Mouse (Mus musculus): ENCODE results near the gene Tma7. TPM values are rescaled to one million over a fixed set of nuclear protein-coding genes. Genes with fewer than 3 reads are reported as not detected.
A peak's percentile ranks its signal among the peaks of the same experiment; 100 is the strongest.

Tma7 gene
- total and polyA plus RNA-seq, 3 experiments: 366 to 400 TPM; not detected in 1

DNA sequence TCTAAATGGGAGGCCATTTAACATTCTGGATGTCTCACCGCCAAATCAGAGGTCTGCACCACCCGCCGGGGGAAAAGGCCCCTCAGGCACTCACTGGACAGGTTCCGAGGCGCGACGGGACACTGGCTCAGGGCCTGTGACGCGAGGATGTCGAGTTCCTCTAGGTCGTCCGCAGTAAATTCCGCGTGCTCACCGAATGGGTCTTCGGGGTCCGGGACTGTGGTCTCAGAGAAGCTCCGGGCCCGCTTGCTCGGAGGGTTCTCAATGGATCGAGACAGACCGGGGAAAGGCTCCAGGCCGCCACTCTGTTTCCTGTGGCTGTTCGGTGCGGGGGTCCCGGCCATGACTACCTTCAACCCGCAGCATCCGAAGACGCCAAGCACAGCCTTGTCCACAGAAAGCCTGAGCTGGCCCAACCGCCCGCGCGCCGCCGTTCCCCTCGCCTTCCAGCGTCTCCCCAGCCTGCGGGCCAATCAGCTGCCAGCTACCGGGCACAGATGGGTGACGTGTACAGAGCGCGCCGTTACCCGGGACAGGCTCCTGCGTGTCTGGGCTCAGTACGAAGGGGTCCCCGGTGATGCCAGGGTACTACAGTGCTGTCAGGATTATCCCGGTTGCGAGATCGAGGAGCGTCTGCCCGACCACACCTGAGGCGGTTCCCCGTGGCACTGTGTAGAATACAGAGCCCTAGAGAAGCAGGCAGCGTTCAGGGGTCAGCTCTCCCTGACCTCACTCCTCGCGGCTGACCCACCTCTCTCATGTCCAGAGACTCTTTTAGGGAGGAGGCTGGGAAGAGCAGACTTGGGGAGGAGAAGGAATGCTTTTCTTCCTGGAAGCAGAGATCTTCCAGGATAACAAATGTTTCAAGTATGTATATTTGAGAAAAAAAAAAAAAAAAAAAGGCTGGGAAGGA, 8.5 kb downstream of the Tma7 start, which contains the start of gene Atrip:
Gene Atrip (minus strand): TSS at position 464 of the 913 bp plus-strand sequence.
- Histone ChIP-seq H3K4me3 (ENCODE audit: control insufficient read depth in 1 of 2, insufficient read depth in 1 of 2, low read depth in 2 of 2, low read length in 2 of 2) (peak within 1 kb of the TSS; percentile 69 to 82), H3K36me3 (ENCODE audit: control insufficient read depth in 1 of 2, insufficient read depth in 2 of 2, low read length in 2 of 2) (peaks cover 6 to 15% of the 10 kb centered on the region in 2 experiments)
- DNase-seq (ENCODE audit: low read depth, low spot score): peak; percentile 93

GRCm38 (mm10) chr9:109068095-109068735, 14.2 kb downstream of the Tma7 start:
- no peaks in the 10 kb centered on the region for H3K27me3 ChIP-seq (ENCODE audit: control insufficient read depth in 1 of 2, insufficient read depth in 2 of 2, low read length in 2 of 2)
- no peak for DNase-seq (ENCODE audit: low read depth, low spot score)
- H3K4me1 ChIP-seq (ENCODE audit: control insufficient read depth in 1 of 2, insufficient read depth in 2 of 2, low read length in 2 of 2): peaks cover 0 to 6% of the 10 kb centered on the region in 2 experiments; a peak in 1 of 4 replicates
- no peak overlapping the region for H3K27ac ChIP-seq (ENCODE audit: control insufficient read depth, low read depth, low read length)
- TF ChIP-seq RCOR1 (IDR thresholded peaks at IDR 0.05; ENCODE audit: low read depth, low read length) (no peak), RAD21 (IDR thresholded peaks at IDR 0.05; ENCODE audit: low read depth, low read length) (peak; percentile 4), CTCF (IDR thresholded peaks at IDR 0.05 in 2 of 3, conservative IDR thresholded peaks at IDR 0.05 in 1 of 3; ENCODE audit: control insufficient read depth in 1 of 3, insufficient read depth in 1 of 3, low read depth in 2 of 3, low read length in 3 of 3, poor library complexity in 1 of 3, severe bottlenecking in 1 of 3) (peak in 1 of 3 experiments; percentile 28; a peak in 3 of 6 replicates), SMC3 (IDR thresholded peaks at IDR 0.05; ENCODE audit: low read depth, low read length) (peak; percentile 33; the same call in 1 of the 2 replicates), CHD1 (IDR thresholded peaks at IDR 0.05; ENCODE audit: low read depth, low read length) (no peak)
- H3K9me3 ChIP-seq (replicated peaks; ENCODE audit: insufficient read depth, low read length): no peaks in the 10 kb centered on the region
- H3K36me3 ChIP-seq (ENCODE audit: control insufficient read depth in 1 of 2, insufficient read depth in 2 of 2, low read length in 2 of 2): peaks cover 7 to 8% of the 10 kb centered on the region in 2 experiments
- H3K79me2 ChIP-seq (ENCODE audit: control insufficient read depth, insufficient read depth, low read length, poor library complexity): peaks cover 10% of the 10 kb centered on the region
- no peak overlapping the region for H3K9ac ChIP-seq (ENCODE audit: control insufficient read depth, low read depth, low read length, poor library complexity, severe bottlenecking)
- no peak overlapping the region for H3K4me3 ChIP-seq (ENCODE audit: control insufficient read depth in 1 of 2, insufficient read depth in 1 of 2, low read depth in 2 of 2, low read length in 2 of 2)

More for the DNA sequence above, 8.5 kb downstream of the Tma7 start, which contains the start of gene Atrip:
- peak; percentile 79 for TF ChIP-seq ZMIZ1 (IDR thresholded peaks at IDR 0.05; ENCODE audit: low read depth, low read length)
- TF ChIP-seq MYC (IDR thresholded peaks at IDR 0.05; ENCODE audit: low read depth, low read length): peak; percentile 59; the same call in 1 of the 2 replicates
- TF ChIP-seq USF1 (IDR thresholded peaks at IDR 0.05; ENCODE audit: low read depth, low read length): no peak
- no peak for TF ChIP-seq GABPA (IDR thresholded peaks at IDR 0.05; ENCODE audit: low read depth, low read length)
- no peak for TF ChIP-seq BHLHE40 (IDR thresholded peaks at IDR 0.05; ENCODE audit: borderline replicate concordance, low read depth, low read length)
- TF ChIP-seq MXI1 (IDR thresholded peaks at IDR 0.05; ENCODE audit: low read depth, low read length): peak; percentile 89
- no peak for TF ChIP-seq EP300 (IDR thresholded peaks at IDR 0.05; ENCODE audit: low read depth in 1 of 2, low read length in 2 of 2)
- TF ChIP-seq NRF1 (IDR thresholded peaks at IDR 0.05; ENCODE audit: insufficient read depth, low read depth, low read length, poor library complexity, severe bottlenecking): no peak
- no peak for TF ChIP-seq ZC3H11A (IDR thresholded peaks at IDR 0.05; ENCODE audit: low read depth, low read length)
- TF ChIP-seq POLR2AphosphoS2 (IDR thresholded peaks at IDR 0.05; ENCODE audit: low read length): peak; percentile 81
- no peak for TF ChIP-seq MYB (IDR thresholded peaks at IDR 0.05; ENCODE audit: low read depth, low read length)
- TF ChIP-seq POLR2A (IDR thresholded peaks at IDR 0.05; ENCODE audit: control insufficient read depth in 1 of 2, insufficient read depth in 1 of 2, low read depth in 1 of 2, low read length in 2 of 2, poor library complexity in 1 of 2): peak; percentile 79 to 90
- peak; percentile 86 for TF ChIP-seq SIN3A (IDR thresholded peaks at IDR 0.05; ENCODE audit: low read length)
- TF ChIP-seq NELFE (IDR thresholded peaks at IDR 0.05; ENCODE audit: low read depth, low read length): peak; percentile 90
- no peak for TF ChIP-seq USF2 (IDR thresholded peaks at IDR 0.05; ENCODE audit: borderline replicate concordance in 1 of 2, insufficient read depth in 1 of 2, low read depth in 1 of 2, low read length in 2 of 2)
- 0 out of 2 replicates have a peak, but pooled peaks have one; percentile 22 for TF ChIP-seq ELF1 (IDR thresholded peaks at IDR 0.05; ENCODE audit: low read depth, low read length)
- no peak for TF ChIP-seq JUND (IDR thresholded peaks at IDR 0.05; ENCODE audit: low read depth, low read length)
- TF ChIP-seq TBP (IDR thresholded peaks at IDR 0.05; ENCODE audit: low read depth, low read length): peak; percentile 55; the same call in 1 of the 2 replicates
- TF ChIP-seq TCF12 (IDR thresholded peaks at IDR 0.05; ENCODE audit: low read depth, low read length): 0 out of 2 replicates have a peak, but pooled peaks have one; percentile 12
- TF ChIP-seq ZKSCAN1 (IDR thresholded peaks at IDR 0.05; ENCODE audit: low read depth, low read length): no peak; the same call in 1 of the 2 replicates
- TF ChIP-seq RAD21 (IDR thresholded peaks at IDR 0.05; ENCODE audit: low read depth, low read length): no peak
- TF ChIP-seq HCFC1 (IDR thresholded peaks at IDR 0.05; ENCODE audit: low read depth, low read length): peak; percentile 86
- TF ChIP-seq KAT2A (conservative IDR thresholded peaks at IDR 0.05; ENCODE audit: low read depth, low read length): no peak; the same call in 1 of the 2 replicates
- peak; percentile 3; the same call in 1 of the 2 replicates for TF ChIP-seq CHD1 (IDR thresholded peaks at IDR 0.05; ENCODE audit: low read depth, low read length)
- peak; percentile 57 for TF ChIP-seq ZNF384 (IDR thresholded peaks at IDR 0.05; ENCODE audit: low read depth, low read length)
- 0 out of 2 replicates have a peak, but pooled peaks have one; percentile 60 for TF ChIP-seq UBTF (IDR thresholded peaks at IDR 0.05; ENCODE audit: borderline replicate concordance, insufficient read depth, low read depth, low read length)
- TF ChIP-seq ETS1 (IDR thresholded peaks at IDR 0.05; ENCODE audit: low read depth, low read length): no peak
- Histone ChIP-seq H3K9me3 (replicated peaks; ENCODE audit: insufficient read depth, low read length) (no peaks in the 10 kb centered on the region), H3K27me3 (ENCODE audit: control insufficient read depth in 1 of 2, insufficient read depth in 2 of 2, low read length in 2 of 2) (no peaks in the 10 kb centered on the region), H3K27ac (ENCODE audit: control insufficient read depth, low read depth, low read length) (peak within 1 kb of the TSS; percentile 39), H3K9ac (ENCODE audit: control insufficient read depth, low read depth, low read length, poor library complexity, severe bottlenecking) (peak within 1 kb of the TSS; percentile 86), H3K79me2 (ENCODE audit: control insufficient read depth, insufficient read depth, low read length, poor library complexity) (peaks cover 22% of the 10 kb centered on the region), H3K4me1 (ENCODE audit: control insufficient read depth in 1 of 2, insufficient read depth in 2 of 2, low read length in 2 of 2) (peaks cover 6 to 17% of the 10 kb centered on the region in 2 experiments; a peak in 3 of 4 replicates)

Data from MEL (cell line).